Mouse (Mus musculus) stomach, embryonic 15.5 days (tissue): Measurements from ENCODE around the gene AI661453. TPM values are rescaled to one million over a fixed set of nuclear protein-coding genes. Genes with fewer than 3 reads are reported as not detected.
A peak's percentile ranks its signal among the peaks of the same experiment; 100 is the strongest.

Experiments
- ATAC-seq: fragments of 200-750 bp; cut with Nextera tagmentation; 2 replicates; pipeline ENCODE4 v1.8.0; 2017; ENCODE audit warnings: low read depth, moderate number of reproducible peaks, moderate TSS enrichment; ENCODE audit not compliant: insufficient read depth, low FRiP score
- H3K27ac ChIP-seq: fragments of 300-500 bp; sonication (generic); 2 replicates; pipeline ENCODE4 v1.5.1; 2015; ENCODE audit warnings: mild to moderate bottlenecking, inconsistent platforms
- H3K27me3 ChIP-seq: fragments of 300-500 bp; sonication (generic); replicated peaks from 2 replicates; pipeline ENCODE4 v1.6.1; 2015; ENCODE audit warnings: inconsistent platforms
- H3K36me3 ChIP-seq: fragments of 300-500 bp; sonication (generic); 2 replicates; pipeline ENCODE4 v1.6.1; 2015; ENCODE audit warnings: inconsistent platforms
- H3K4me1 ChIP-seq: fragments of 300-500 bp; sonication (generic); 2 replicates; pipeline ENCODE4 v1.6.1; 2015; ENCODE audit warnings: inconsistent platforms
- H3K4me2 ChIP-seq: fragments of 300-500 bp; sonication (generic); 2 replicates; pipeline ENCODE4 v1.6.1; 2015; ENCODE audit warnings: mild to moderate bottlenecking, inconsistent platforms
- H3K4me3 ChIP-seq: fragments of 300-500 bp; sonication (generic); replicated peaks from 2 replicates; pipeline ENCODE4 v1.5.1; 2015; ENCODE audit warnings: inconsistent platforms
- H3K9ac ChIP-seq: fragments of 300-500 bp; sonication (generic); 2 replicates; pipeline ENCODE4 v1.6.1; 2015; ENCODE audit warnings: inconsistent platforms
- H3K9me3 ChIP-seq: fragments of 300-500 bp; sonication (generic); 2 replicates; pipeline ENCODE4 v1.6.1; 2016; ENCODE audit warnings: inconsistent platforms
- WGBS: fragments of 180-500 bp; shearing (Covaris S2); methylation state at CpG from one replicate; pipeline ENCODE4 v1.1.7; 2015; 5-methylcytosine and 5-hydroxymethylcytosine counted together
- polyA plus RNA-seq: library from polyadenylated mRNA; unstranded; fragments of >200 nt; fragmentation: Nextera tagmentation; extraction: Ambion mirVana; gene quantifications from 2 replicates; pipeline ENCODE4 v1.2.1, GENCODE M21; 2015

AI661453 gene
- polyA plus RNA-seq, 1 experiment from 2014 or later = 3.5 TPM

DNA sequence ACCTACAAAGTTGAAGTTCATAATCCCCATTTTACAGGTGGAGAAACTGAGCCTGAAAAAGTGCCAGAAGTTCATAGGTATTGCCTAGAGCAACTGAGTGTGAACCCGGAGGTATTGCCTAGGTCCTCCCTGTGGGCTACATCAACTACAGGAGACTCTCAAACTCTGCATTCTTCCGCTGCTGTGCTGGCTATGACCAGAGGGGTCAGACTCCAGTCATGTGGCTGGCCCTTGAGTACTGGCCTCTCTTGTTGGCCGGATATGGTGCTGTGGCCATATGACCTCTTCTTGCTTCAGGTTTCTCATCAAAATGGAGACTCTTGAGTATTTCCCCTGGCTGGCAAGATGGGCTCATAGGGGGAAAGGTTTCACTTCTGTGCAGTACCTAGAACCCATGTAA lies 5.9 kb downstream of the AI661453 start:
- Histone ChIP-seq H3K4me2 (no peak overlapping the region), H3K27ac (no peak overlapping the region), H3K4me3 (no peak overlapping the region), H3K9ac (no peak overlapping the region), H3K27me3 (0 out of 2 replicates have a peak, but pooled peaks cover 6% of the 10 kb centered on the region), H3K36me3 (no peaks in the 10 kb centered on the region), H3K9me3 (no peaks in the 10 kb centered on the region), H3K4me1 (peaks cover 28% of the 10 kb centered on the region)
- no peak for ATAC-seq
- 77% methylated on average over 3 of the region's 3 CpGs for WGBS

DNA sequence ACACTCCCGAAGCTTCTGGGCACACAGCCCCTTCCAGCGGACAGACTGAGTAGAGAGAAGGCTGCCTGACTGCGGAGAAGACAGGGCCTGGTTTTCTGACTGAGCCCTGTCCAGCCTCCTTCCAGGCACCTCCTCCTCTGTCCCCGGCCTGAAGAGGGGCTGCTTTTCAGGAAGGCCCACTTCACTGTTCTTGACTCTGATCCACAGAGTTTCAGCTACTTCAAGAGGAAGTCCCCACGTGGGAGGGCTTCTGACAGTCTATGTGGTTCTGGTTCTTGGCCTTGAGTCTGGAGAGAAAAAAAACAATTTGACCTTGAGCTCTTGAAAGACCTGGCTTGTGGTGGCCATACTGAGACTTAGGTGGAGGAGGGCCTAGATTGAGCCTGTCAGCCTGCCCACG lies 7.7 kb downstream of the AI661453 start:
- peaks cover 37% of the 10 kb centered on the region for H3K4me1 ChIP-seq
- H3K4me3 ChIP-seq = no peak overlapping the region
- no peak overlapping the region for H3K9ac ChIP-seq
- no peaks in the 10 kb centered on the region for H3K9me3 ChIP-seq
- no peak overlapping the region for H3K4me2 ChIP-seq
- 59% methylated on average over 6 of the region's 6 CpGs for WGBS
- no peak for ATAC-seq
- H3K36me3 ChIP-seq = no peaks in the 10 kb centered on the region
- no peak overlapping the region for H3K27ac ChIP-seq
- H3K27me3 ChIP-seq = no peaks in the 10 kb centered on the region

DNA sequence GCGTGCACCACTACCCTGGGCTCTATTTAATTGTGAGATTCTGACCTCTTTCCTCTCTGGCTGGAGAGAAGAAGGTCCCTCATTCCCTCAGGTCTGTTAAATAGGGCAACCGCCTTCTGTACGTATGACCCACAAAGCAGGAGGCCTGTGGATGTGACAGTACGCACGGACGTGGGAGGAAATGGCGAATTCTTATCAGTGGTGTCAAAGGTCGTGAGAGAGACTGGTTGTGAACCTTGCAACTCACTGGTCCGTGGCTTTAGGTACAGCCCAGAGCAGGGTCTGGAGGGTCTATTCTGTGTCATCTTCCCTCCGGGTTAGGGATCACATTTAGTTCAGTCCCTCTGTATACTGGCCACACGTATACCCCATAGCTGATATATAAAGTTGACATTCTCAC lies 9.1 kb downstream of the AI661453 start:
- no peak for ATAC-seq
- peak overlapping the region; percentile 21; the same call in 1 of the 2 replicates for H3K27ac ChIP-seq
- WGBS = 50% methylated on average over 11 of the region's 11 CpGs
- peaks cover 36% of the 10 kb centered on the region for H3K4me1 ChIP-seq
- H3K9ac ChIP-seq = no peak overlapping the region
- no peaks in the 10 kb centered on the region for H3K27me3 ChIP-seq
- H3K9me3 ChIP-seq = no peaks in the 10 kb centered on the region
- H3K4me2 ChIP-seq = no peak overlapping the region
- no peaks in the 10 kb centered on the region for H3K36me3 ChIP-seq
- no peak overlapping the region for H3K4me3 ChIP-seq

GRCm38 (mm10) chr17:47446025-47446424 lies 9.6 kb downstream of the AI661453 start:
- H3K27me3 ChIP-seq = no peaks in the 10 kb centered on the region
- no peaks in the 10 kb centered on the region for H3K9me3 ChIP-seq
- H3K36me3 ChIP-seq = no peaks in the 10 kb centered on the region
- H3K27ac ChIP-seq = 0 out of 2 replicates have a peak overlapping the region, but pooled peaks have one; percentile 21
- no peak overlapping the region for H3K4me2 ChIP-seq
- peaks cover 38% of the 10 kb centered on the region for H3K4me1 ChIP-seq
- ATAC-seq = no peak; the same call in 1 of the 2 replicates
- H3K9ac ChIP-seq = no peak overlapping the region
- WGBS = 53% methylated on average over 9 of the region's 9 CpGs
- no peak overlapping the region for H3K4me3 ChIP-seq

DNA sequence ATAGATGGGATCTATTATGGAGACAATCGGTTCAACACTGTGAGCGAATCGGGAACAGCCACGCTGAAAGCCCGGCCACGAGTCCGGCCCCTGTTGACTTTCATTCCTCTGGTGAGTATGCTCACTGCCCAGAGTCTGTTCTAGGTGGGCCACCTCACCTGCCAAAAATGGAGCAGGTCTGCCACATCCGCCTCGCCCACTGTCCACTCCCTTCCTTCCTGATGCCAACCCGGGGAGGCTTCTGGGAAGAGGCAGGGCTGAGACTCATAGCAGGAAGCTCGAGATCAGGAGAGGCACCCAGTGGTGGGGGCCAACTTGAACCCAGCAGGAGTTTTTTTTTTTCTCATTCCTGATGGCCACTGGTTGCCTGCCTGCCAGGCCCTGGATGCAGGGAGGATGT lies 10.1 kb downstream of the AI661453 start:
- no peaks in the 10 kb centered on the region for H3K36me3 ChIP-seq
- ATAC-seq = no peak
- H3K9ac ChIP-seq = no peak overlapping the region
- no peaks in the 10 kb centered on the region for H3K27me3 ChIP-seq
- H3K9me3 ChIP-seq = no peaks in the 10 kb centered on the region
- 82% methylated on average over 11 of the region's 11 CpGs for WGBS
- no peak overlapping the region for H3K4me3 ChIP-seq
- 0 out of 2 replicates have a peak overlapping the region, but pooled peaks have one; percentile 21 for H3K27ac ChIP-seq
- no peak overlapping the region for H3K4me2 ChIP-seq
- H3K4me1 ChIP-seq = peaks cover 41% of the 10 kb centered on the region

DNA sequence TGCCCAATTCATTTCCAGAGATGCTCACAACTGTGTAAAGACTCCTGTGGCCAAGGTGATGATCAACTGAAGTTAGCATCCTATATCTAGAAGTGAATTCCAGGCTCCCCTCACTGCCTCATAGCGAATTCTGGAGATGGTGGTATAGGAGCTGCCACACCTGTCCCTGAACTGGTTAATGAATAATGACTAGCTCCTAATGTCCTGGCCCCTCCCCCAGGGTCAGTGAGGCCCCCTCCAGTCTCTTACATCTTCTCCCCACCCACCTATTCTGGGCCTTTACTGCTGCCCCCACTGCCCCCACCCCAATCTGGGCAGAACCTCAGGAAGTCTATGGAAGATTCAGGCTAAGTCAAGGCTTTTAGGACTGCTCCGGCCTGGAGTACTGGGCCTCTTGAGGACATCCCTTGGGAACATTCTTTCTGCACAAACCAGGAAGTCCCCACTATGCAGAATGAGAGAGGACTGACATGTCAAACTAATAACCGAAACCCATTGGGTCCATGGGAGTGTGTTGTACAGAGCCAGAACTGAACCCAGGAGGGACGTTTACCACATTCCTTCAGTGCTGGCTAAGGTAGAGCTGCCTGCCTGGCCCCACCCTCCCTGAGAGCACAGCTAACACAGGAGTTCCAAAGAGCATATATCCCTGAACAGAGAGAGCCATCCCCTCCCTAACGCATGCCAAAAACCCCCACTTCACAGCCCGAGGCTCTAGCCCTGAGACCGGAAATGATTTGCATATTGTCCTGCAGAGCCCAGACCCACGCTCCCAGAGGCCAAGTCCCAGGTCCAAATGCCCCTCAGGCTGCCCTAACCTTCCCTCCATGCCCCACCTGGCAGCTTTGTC lies 12.3 kb downstream of the AI661453 start:
- H3K9ac ChIP-seq = no peak overlapping the region
- ATAC-seq = peak; percentile 48; the same call in 1 of the 2 replicates

GRCm38 (mm10) chr17:47449432-47449831 lies 13.0 kb downstream of the AI661453 start:
- no peak overlapping the region for H3K9ac ChIP-seq
- peaks cover 54% of the 10 kb centered on the region for H3K4me1 ChIP-seq

More for the DNA sequence above, 12.3 kb downstream of the AI661453 start:
- Histone ChIP-seq H3K4me3 (no peak overlapping the region), H3K4me1 (peaks cover 54% of the 10 kb centered on the region), H3K9me3 (no peaks in the 10 kb centered on the region), H3K4me2 (no peak overlapping the region; the same call in 1 of the 2 replicates), H3K36me3 (no peaks in the 10 kb centered on the region), H3K27me3 (no peaks in the 10 kb centered on the region), H3K27ac (peak overlapping the region; percentile 67)
- 30% methylated on average over 8 of the region's 8 CpGs for WGBS

DNA sequence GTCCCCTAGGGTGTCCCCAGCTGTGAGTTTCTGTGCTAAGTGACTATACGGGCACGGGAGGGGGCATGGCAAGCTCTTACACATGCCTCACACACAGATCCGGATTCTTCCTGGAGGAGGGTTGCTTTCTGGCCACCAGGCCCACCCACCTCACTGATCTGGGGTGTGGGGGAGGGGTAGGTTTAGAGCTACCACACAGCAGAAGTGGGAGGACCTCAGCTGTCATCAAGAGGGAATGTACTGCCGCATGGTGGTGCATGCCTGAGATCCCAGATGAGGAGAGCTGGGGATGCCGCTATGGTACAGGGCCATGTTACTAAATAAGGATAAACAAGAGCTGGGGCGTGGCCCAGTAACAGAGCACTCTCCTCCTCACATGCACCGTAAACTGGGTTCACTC lies 13.8 kb downstream of the AI661453 start:
- H3K9me3 ChIP-seq = no peaks in the 10 kb centered on the region
- no peaks in the 10 kb centered on the region for H3K36me3 ChIP-seq
- ATAC-seq = no peak
- 40% methylated on average over 7 of the region's 7 CpGs for WGBS
- H3K4me3 ChIP-seq = no peak overlapping the region
- H3K27ac ChIP-seq = peak overlapping the region; percentile 67
- H3K4me1 ChIP-seq = peaks cover 58% of the 10 kb centered on the region
- H3K4me2 ChIP-seq = no peak overlapping the region
- H3K9ac ChIP-seq = no peak overlapping the region
- H3K27me3 ChIP-seq = no peaks in the 10 kb centered on the region

More at GRCm38 (mm10) chr17:47449432-47449831, 13.0 kb downstream of the AI661453 start:
- Histone ChIP-seq H3K27me3 (no peaks in the 10 kb centered on the region), H3K27ac (peak overlapping the region; percentile 67), H3K4me3 (no peak overlapping the region), H3K4me2 (no peak overlapping the region), H3K9me3 (no peaks in the 10 kb centered on the region), H3K36me3 (no peaks in the 10 kb centered on the region)
- 63% methylated on average over 5 of the region's 5 CpGs for WGBS
- ATAC-seq = no peak; the same call in 1 of the 2 replicates

- WGBS = 53% methylated on average over 12 of the region's 12 CpGs
- H3K27me3 ChIP-seq = no peaks in the 10 kb centered on the region
- H3K9ac ChIP-seq = no peak overlapping the region
- peak; percentile 61 for ATAC-seq
- H3K36me3 ChIP-seq = no peaks in the 10 kb centered on the region
- H3K27ac ChIP-seq = peak overlapping the region; percentile 59
- H3K4me3 ChIP-seq = no peak overlapping the region
- no peaks in the 10 kb centered on the region for H3K9me3 ChIP-seq
- peaks cover 58% of the 10 kb centered on the region for H3K4me1 ChIP-seq
- H3K4me2 ChIP-seq = no peak overlapping the region
Measured at GRCm38 (mm10) chr17:47450880-47451565, 14.6 kb downstream of the AI661453 start.

GRCm38 (mm10) chr17:47452886-47453285 lies 16.5 kb downstream of the AI661453 start:
- no peak overlapping the region for H3K4me3 ChIP-seq
- no peaks in the 10 kb centered on the region for H3K36me3 ChIP-seq
- 47% methylated on average over 7 of the region's 7 CpGs for WGBS
- H3K9me3 ChIP-seq = no peaks in the 10 kb centered on the region
- H3K9ac ChIP-seq = no peak overlapping the region
- no peak for ATAC-seq
- peaks cover 52% of the 10 kb centered on the region for H3K4me1 ChIP-seq
- no peaks in the 10 kb centered on the region for H3K27me3 ChIP-seq
- 0 out of 2 replicates have a peak overlapping the region, but pooled peaks have one; percentile 17 for H3K27ac ChIP-seq
- no peak overlapping the region for H3K4me2 ChIP-seq

- no peak overlapping the region; the same call in 1 of the 2 replicates for H3K27ac ChIP-seq
- H3K4me1 ChIP-seq = peaks cover 39% of the 10 kb centered on the region
- no peaks in the 10 kb centered on the region for H3K9me3 ChIP-seq
- no peaks in the 10 kb centered on the region for H3K36me3 ChIP-seq
- no peak overlapping the region for H3K4me3 ChIP-seq
- H3K4me2 ChIP-seq = no peak overlapping the region
- 37% methylated on average over 8 of the region's 8 CpGs for WGBS
- 0 out of 2 replicates have a peak, but pooled peaks have one; percentile 20 for ATAC-seq
- no peaks in the 10 kb centered on the region for H3K27me3 ChIP-seq
- no peak overlapping the region for H3K9ac ChIP-seq
Measured at GRCm38 (mm10) chr17:47454675-47455074, 18.3 kb downstream of the AI661453 start.

DNA sequence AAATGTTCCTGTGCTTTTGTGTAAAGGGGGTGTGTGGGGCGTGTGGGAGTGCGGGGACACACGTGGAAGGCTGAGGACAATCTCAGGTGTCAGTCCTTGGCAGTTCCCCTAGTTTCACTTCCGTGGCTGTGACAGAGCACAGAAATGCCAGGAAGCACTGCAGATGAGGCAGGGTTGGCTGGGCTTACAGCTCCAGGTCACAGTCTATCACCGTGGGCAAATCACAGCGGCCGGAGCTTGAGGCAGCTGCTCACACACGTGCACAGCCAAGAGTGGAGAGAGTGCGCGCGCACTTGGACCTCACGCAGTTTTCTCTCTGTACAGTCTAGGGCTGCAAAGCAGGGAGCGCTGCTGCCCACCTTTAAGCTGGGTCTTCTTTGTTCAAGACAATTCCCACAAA lies 21.9 kb downstream of the AI661453 start:
- 73% methylated on average over 13 of the region's 13 CpGs for WGBS
- peaks cover 32% of the 10 kb centered on the region; the same call in 1 of the 2 replicates for H3K4me1 ChIP-seq
- no peak overlapping the region for H3K4me2 ChIP-seq
- H3K36me3 ChIP-seq = no peaks in the 10 kb centered on the region
- no peak for ATAC-seq
- H3K9me3 ChIP-seq = no peaks in the 10 kb centered on the region
- no peak overlapping the region for H3K4me3 ChIP-seq
- no peaks in the 10 kb centered on the region for H3K27me3 ChIP-seq
- H3K27ac ChIP-seq = no peak overlapping the region
- H3K9ac ChIP-seq = no peak overlapping the region
